Mouse (Mus musculus) small intestine, adult 2 months (tissue): ENCODE data around the gene Pdgfa. TPM values are rescaled to one million over a fixed set of nuclear protein-coding genes. Genes with fewer than 3 reads are reported as not detected.
A peak's percentile ranks its signal among the peaks of the same experiment; 100 is the strongest.

ENCODE experiments used
- H3K27ac ChIP-seq: fragments of 200-500 bp; 2 replicates; pipeline ENCODE4 v1.5.1; 2012; ENCODE audit warnings: low read depth, low read length, control low read depth, inconsistent platforms; ENCODE audit not compliant: insufficient read depth
- H3K27me3 ChIP-seq: fragments of 200-500 bp; 2 replicates; pipeline ENCODE4 v1.6.1; 2012; ENCODE audit warnings: mild to moderate bottlenecking, moderate library complexity, low read length, inconsistent platforms; ENCODE audit not compliant: control insufficient read depth, insufficient read depth
- H3K36me3 ChIP-seq: fragments of 200-500 bp; 2 replicates; pipeline ENCODE4 v1.6.1; 2012; ENCODE audit warnings: mild to moderate bottlenecking, low read length, control low read depth, inconsistent platforms; ENCODE audit not compliant: control insufficient read depth, insufficient read depth
- H3K4me1 ChIP-seq: fragments of 200-500 bp; 2 replicates; pipeline ENCODE4 v1.6.1; 2012; ENCODE audit warnings: low read length, inconsistent platforms, mixed read lengths; ENCODE audit not compliant: control insufficient read depth, insufficient read depth, insufficient read length
- H3K4me3 ChIP-seq: fragments of 200-500 bp; 2 replicates; pipeline ENCODE4 v1.5.1; 2012; ENCODE audit warnings: low read depth, mild to moderate bottlenecking, control low read depth, inconsistent platforms, low read length, moderate library complexity
- CTCF ChIP-seq: fragments of 200-500 bp; IDR thresholded peaks from 2 replicates; pipeline ENCODE4 v1.5.1; 2012; ENCODE audit warnings: low read depth, mild to moderate bottlenecking, control low read depth, inconsistent platforms, low read length, moderate library complexity, mixed read lengths; ENCODE audit not compliant: insufficient replicate concordance, insufficient read length; ENCODE audit errors: extremely low read depth
- POLR2A ChIP-seq: fragments of 200-500 bp; IDR thresholded peaks from 2 replicates; pipeline ENCODE4 v1.6.1; 2012; ENCODE audit warnings: low read depth, mild to moderate bottlenecking, control low read depth, inconsistent platforms, low read length, moderate library complexity
- WGBS: fragments of 180-500 bp; shearing (Covaris S2); methylation state at CpG from one replicate; pipeline ENCODE4 v1.1.7; 2018; 5-methylcytosine and 5-hydroxymethylcytosine counted together
- polyA plus RNA-seq: library from polyadenylated mRNA; depleted of rRNA; stranded (reverse); fragments of >200 nt; gene quantifications from 2 replicates; pipeline ENCODE4 v1.2.3, GENCODE M21; 2012

Gene Pdgfa
- polyA plus RNA-seq, 1 experiment = 74.2 TPM

- Histone ChIP-seq H3K27me3 (no peaks in the 10 kb centered on the region; the same call in 1 of the 2 replicates), H3K4me3 (peak overlapping the region; percentile 82), H3K27ac (peak overlapping the region; percentile 84), H3K36me3 (no peaks in the 10 kb centered on the region), H3K4me1 (peaks cover 43% of the 10 kb centered on the region)
- WGBS = 1% methylated on average over 45 of the region's 48 CpGs
- no peak; the same call in 1 of the 2 replicates for TF ChIP-seq POLR2A
- TF ChIP-seq CTCF = no peak
Measured at GRCm38 (mm10) chr5:138994108-138994785, 2.9 kb downstream of the Pdgfa start.

- no peak for TF ChIP-seq POLR2A
- no peak for TF ChIP-seq CTCF
Measured at GRCm38 (mm10) chr5:138993371-138994107, 3.6 kb downstream of the Pdgfa start.

GRCm38 (mm10) chr5:138992611-138993370 is 4.4 kb downstream of the Pdgfa start:
- TF ChIP-seq CTCF (no peak), POLR2A (no peak)
- peaks cover 4% of the 10 kb centered on the region for H3K36me3 ChIP-seq
- 12% methylated on average over 59 of the region's 59 CpGs for WGBS
- H3K27me3 ChIP-seq = no peaks in the 10 kb centered on the region
- peaks cover 39% of the 10 kb centered on the region for H3K4me1 ChIP-seq
- peak overlapping the region; percentile 82 for H3K4me3 ChIP-seq
- peak overlapping the region; percentile 74 for H3K27ac ChIP-seq

More at GRCm38 (mm10) chr5:138993371-138994107, 3.6 kb downstream of the Pdgfa start:
- Histone ChIP-seq H3K4me3 (peak overlapping the region; percentile 82), H3K4me1 (peaks cover 46% of the 10 kb centered on the region), H3K27ac (peak overlapping the region; percentile 74), H3K36me3 (no peaks in the 10 kb centered on the region), H3K27me3 (no peaks in the 10 kb centered on the region; the same call in 1 of the 2 replicates)
- WGBS = 1% methylated on average over 40 of the region's 40 CpGs

- 84% methylated on average over 4 of the region's 4 CpGs for WGBS
Measured at GRCm38 (mm10) chr5:138991734-138992133, 5.4 kb downstream of the Pdgfa start.

GRCm38 (mm10) chr5:138990659-138991380 is 6.3 kb downstream of the Pdgfa start:
- TF ChIP-seq POLR2A (no peak), CTCF (no peak)
- peaks cover 21% of the 10 kb centered on the region for H3K36me3 ChIP-seq
- H3K27me3 ChIP-seq = no peaks in the 10 kb centered on the region
- 25% methylated on average over 7 of the region's 7 CpGs for WGBS
- H3K4me1 ChIP-seq = peaks cover 25% of the 10 kb centered on the region; the same call in 1 of the 2 replicates
- H3K4me3 ChIP-seq = no peak overlapping the region
- no peak overlapping the region for H3K27ac ChIP-seq

More at GRCm38 (mm10) chr5:138991734-138992133, 5.4 kb downstream of the Pdgfa start:
- peaks cover 30% of the 10 kb centered on the region for H3K4me1 ChIP-seq
- H3K27me3 ChIP-seq = no peaks in the 10 kb centered on the region
- H3K27ac ChIP-seq = no peak overlapping the region
- no peak overlapping the region for H3K4me3 ChIP-seq
- TF ChIP-seq CTCF (no peak), POLR2A (no peak)
- peaks cover 15% of the 10 kb centered on the region for H3K36me3 ChIP-seq

DNA sequence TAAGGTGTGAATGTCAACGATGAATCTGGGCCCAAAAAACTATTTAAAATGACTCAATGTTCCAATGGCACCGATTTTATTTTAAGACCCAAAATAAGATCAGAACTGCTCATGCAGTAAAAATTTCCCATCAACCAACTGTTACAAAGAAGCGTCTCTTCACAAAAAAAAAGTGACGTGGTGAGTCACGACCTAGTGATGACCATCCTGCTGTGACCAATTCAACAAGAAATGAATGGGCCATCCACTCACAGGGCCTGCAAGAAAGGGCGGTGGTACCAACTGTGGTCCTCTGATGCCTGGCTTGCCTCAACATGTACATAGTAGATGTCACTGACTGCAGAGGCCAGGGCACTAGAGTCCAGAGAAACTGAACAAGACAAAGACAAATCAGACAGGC is 7.6 kb downstream of the Pdgfa start:
- Histone ChIP-seq H3K27ac (no peak overlapping the region), H3K27me3 (no peaks in the 10 kb centered on the region), H3K4me3 (no peak overlapping the region), H3K4me1 (peaks cover 25% of the 10 kb centered on the region; the same call in 1 of the 2 replicates), H3K36me3 (peaks cover 32% of the 10 kb centered on the region)
- TF ChIP-seq CTCF = no peak
- TF ChIP-seq POLR2A = no peak
- WGBS = 84% methylated on average over 6 of the region's 6 CpGs
